Mouse (Mus musculus): ENCODE measurements around the gene Idh3b. TPM values are rescaled to one million over a fixed set of nuclear protein-coding genes. Genes with fewer than 3 reads are reported as not detected.

The Idh3b gene
- polyA plus RNA-seq, 1 experiment from 2014 or later = 138 TPM

- Histone ChIP-seq H3K4me3 (ENCODE audit: low read depth, low read length) (peak overlapping the region; percentile 92), H3K27ac (ENCODE audit: low read depth, low read length) (peak overlapping the region; percentile 87), H3K27me3 (ENCODE audit: control insufficient read depth, insufficient read depth, low read length) (no peaks in the 10 kb centered on the region), H3K9ac (ENCODE audit: low read length) (peak overlapping the region; percentile 99), H3K36me3 (ENCODE audit: control insufficient read depth, insufficient read depth, low read length) (peaks cover 27% of the 10 kb centered on the region), H3K4me2 (ENCODE audit: low read depth, low read length, severe bottlenecking) (peak overlapping the region; percentile 85), H3K4me1 (replicated peaks; ENCODE audit: control insufficient read depth, insufficient read depth, low read length) (peaks cover 11% of the 10 kb centered on the region), H3K9me3 (ENCODE audit: control insufficient read depth, low read length) (no peaks in the 10 kb centered on the region; the same call in 1 of the 2 replicates)
- ATAC-seq (replicated peaks; ENCODE audit: low FRiP score) (no peak), DNase-seq (ENCODE audit: low spot score) (no peak)
- 2% methylated on average over 10 of the region's 10 CpGs for WGBS
Measured at GRCm38 (mm10) chr2:130274862-130275261, 9.5 kb downstream of the Idh3b start.

GRCm38 (mm10) chr2:130274149-130274861, 10.0 kb downstream of the Idh3b start, which contains the start of gene Nop56:
Gene Nop56 (plus strand): TSS chr2:130274430.
- Histone ChIP-seq H3K4me1 (replicated peaks; ENCODE audit: control insufficient read depth, insufficient read depth, low read length) (peaks cover 11% of the 10 kb centered on the region), H3K36me3 (ENCODE audit: control insufficient read depth, insufficient read depth, low read length) (peaks cover 25% of the 10 kb centered on the region), H3K27me3 (ENCODE audit: control insufficient read depth, insufficient read depth, low read length) (no peaks in the 10 kb centered on the region), H3K4me3 (ENCODE audit: low read depth, low read length) (peak within 1 kb of the TSS; percentile 92), H3K9ac (ENCODE audit: low read length) (peak within 1 kb of the TSS; percentile 99), H3K9me3 (ENCODE audit: control insufficient read depth, low read length) (no peaks in the 10 kb centered on the region; the same call in 1 of the 2 replicates), H3K27ac (ENCODE audit: low read depth, low read length) (peak within 1 kb of the TSS; percentile 87), H3K4me2 (ENCODE audit: low read depth, low read length, severe bottlenecking) (peak within 1 kb of the TSS; percentile 85)
- DNase-seq (ENCODE audit: low spot score) (peak; percentile 100), ATAC-seq (replicated peaks; ENCODE audit: low FRiP score) (peak; percentile 97)
- WGBS = under 1% methylated on average over 68 of the region's 68 CpGs

GRCm38 (mm10) chr2:130273732-130274131, 10.6 kb downstream of the Idh3b start:
- Histone ChIP-seq H3K9ac (ENCODE audit: low read length) (peak overlapping the region; percentile 99), H3K27ac (ENCODE audit: low read depth, low read length) (peak overlapping the region; percentile 63), H3K4me2 (ENCODE audit: low read depth, low read length, severe bottlenecking) (peak overlapping the region; percentile 85), H3K36me3 (ENCODE audit: control insufficient read depth, insufficient read depth, low read length) (peaks cover 24% of the 10 kb centered on the region), H3K27me3 (ENCODE audit: control insufficient read depth, insufficient read depth, low read length) (no peaks in the 10 kb centered on the region), H3K9me3 (ENCODE audit: control insufficient read depth, low read length) (no peaks in the 10 kb centered on the region; the same call in 1 of the 2 replicates), H3K4me1 (replicated peaks; ENCODE audit: control insufficient read depth, insufficient read depth, low read length) (peaks cover 11% of the 10 kb centered on the region), H3K4me3 (ENCODE audit: low read depth, low read length) (peak overlapping the region; percentile 92)
- DNase-seq (ENCODE audit: low spot score) = no peak
- ATAC-seq (replicated peaks; ENCODE audit: low FRiP score) = peak; percentile 14; the same call in 1 of the 2 replicates
- 2% methylated on average over 14 of the region's 14 CpGs for WGBS

GRCm38 (mm10) chr2:130268074-130268473, 16.3 kb downstream of the Idh3b start:
- DNase-seq (ENCODE audit: low spot score) (no peak), ATAC-seq (replicated peaks; ENCODE audit: low FRiP score) (no peak)
- no peaks in the 10 kb centered on the region for H3K27me3 ChIP-seq (ENCODE audit: control insufficient read depth, insufficient read depth, low read length)
- no peak overlapping the region for H3K4me3 ChIP-seq (ENCODE audit: low read depth, low read length)
- H3K27ac ChIP-seq (ENCODE audit: low read depth, low read length) = no peak overlapping the region
- H3K4me2 ChIP-seq (ENCODE audit: low read depth, low read length, severe bottlenecking) = no peak overlapping the region
- no peak overlapping the region for H3K9ac ChIP-seq (ENCODE audit: low read length)
- WGBS = 75% methylated on average over 7 of the region's 7 CpGs
- H3K9me3 ChIP-seq (ENCODE audit: control insufficient read depth, low read length) = no peaks in the 10 kb centered on the region
- H3K4me1 ChIP-seq (replicated peaks; ENCODE audit: control insufficient read depth, insufficient read depth, low read length) = no peaks in the 10 kb centered on the region
- no peaks in the 10 kb centered on the region for H3K36me3 ChIP-seq (ENCODE audit: control insufficient read depth, insufficient read depth, low read length)

- Histone ChIP-seq H3K27ac (ENCODE audit: low read depth, low read length) (no peak overlapping the region), H3K4me3 (ENCODE audit: low read depth, low read length) (no peak overlapping the region), H3K9ac (ENCODE audit: low read length) (no peak overlapping the region), H3K36me3 (ENCODE audit: control insufficient read depth, insufficient read depth, low read length) (no peaks in the 10 kb centered on the region), H3K27me3 (ENCODE audit: control insufficient read depth, insufficient read depth, low read length) (no peaks in the 10 kb centered on the region), H3K4me1 (replicated peaks; ENCODE audit: control insufficient read depth, insufficient read depth, low read length) (no peaks in the 10 kb centered on the region), H3K9me3 (ENCODE audit: control insufficient read depth, low read length) (no peaks in the 10 kb centered on the region), H3K4me2 (ENCODE audit: low read depth, low read length, severe bottlenecking) (no peak overlapping the region)
- no peak for ATAC-seq (replicated peaks; ENCODE audit: low FRiP score)
- no peak for DNase-seq (ENCODE audit: low spot score)
- 100% methylated on average over 1 of the region's 1 CpGs for WGBS
Measured at GRCm38 (mm10) chr2:130265520-130265919, 18.8 kb downstream of the Idh3b start.

GRCm38 (mm10) chr2:130262398-130262797, 21.9 kb downstream of the Idh3b start:
- Histone ChIP-seq H3K4me2 (ENCODE audit: low read depth, low read length, severe bottlenecking) (no peak overlapping the region), H3K27me3 (ENCODE audit: control insufficient read depth, insufficient read depth, low read length) (no peaks in the 10 kb centered on the region), H3K4me1 (replicated peaks; ENCODE audit: control insufficient read depth, insufficient read depth, low read length) (no peaks in the 10 kb centered on the region), H3K4me3 (ENCODE audit: low read depth, low read length) (no peak overlapping the region), H3K27ac (ENCODE audit: low read depth, low read length) (no peak overlapping the region), H3K9ac (ENCODE audit: low read length) (no peak overlapping the region), H3K36me3 (ENCODE audit: control insufficient read depth, insufficient read depth, low read length) (no peaks in the 10 kb centered on the region), H3K9me3 (ENCODE audit: control insufficient read depth, low read length) (no peaks in the 10 kb centered on the region)
- no peak for ATAC-seq (replicated peaks; ENCODE audit: low FRiP score)
- WGBS = 83% methylated on average over 2 of the region's 2 CpGs
- no peak for DNase-seq (ENCODE audit: low spot score)

GRCm38 (mm10) chr2:130261914-130262313, 22.4 kb downstream of the Idh3b start:
- ATAC-seq (replicated peaks; ENCODE audit: low FRiP score) (no peak), DNase-seq (ENCODE audit: low spot score) (no peak)
- no peaks in the 10 kb centered on the region for H3K9me3 ChIP-seq (ENCODE audit: control insufficient read depth, low read length)
- no peak overlapping the region for H3K27ac ChIP-seq (ENCODE audit: low read depth, low read length)
- 86% methylated on average over 2 of the region's 2 CpGs for WGBS
- no peak overlapping the region for H3K4me2 ChIP-seq (ENCODE audit: low read depth, low read length, severe bottlenecking)
- no peaks in the 10 kb centered on the region for H3K4me1 ChIP-seq (replicated peaks; ENCODE audit: control insufficient read depth, insufficient read depth, low read length)
- no peaks in the 10 kb centered on the region for H3K36me3 ChIP-seq (ENCODE audit: control insufficient read depth, insufficient read depth, low read length)
- no peak overlapping the region for H3K9ac ChIP-seq (ENCODE audit: low read length)
- no peak overlapping the region for H3K4me3 ChIP-seq (ENCODE audit: low read depth, low read length)
- H3K27me3 ChIP-seq (ENCODE audit: control insufficient read depth, insufficient read depth, low read length) = no peaks in the 10 kb centered on the region

- Histone ChIP-seq H3K27ac (ENCODE audit: low read depth, low read length) (no peak overlapping the region), H3K9ac (ENCODE audit: low read length) (no peak overlapping the region), H3K36me3 (ENCODE audit: control insufficient read depth, insufficient read depth, low read length) (no peaks in the 10 kb centered on the region), H3K4me3 (ENCODE audit: low read depth, low read length) (no peak overlapping the region), H3K27me3 (ENCODE audit: control insufficient read depth, insufficient read depth, low read length) (no peaks in the 10 kb centered on the region), H3K4me1 (replicated peaks; ENCODE audit: control insufficient read depth, insufficient read depth, low read length) (no peaks in the 10 kb centered on the region), H3K9me3 (ENCODE audit: control insufficient read depth, low read length) (no peaks in the 10 kb centered on the region), H3K4me2 (ENCODE audit: low read depth, low read length, severe bottlenecking) (no peak overlapping the region)
- no peak for DNase-seq (ENCODE audit: low spot score)
- no peak for ATAC-seq (replicated peaks; ENCODE audit: low FRiP score)
- WGBS = 85% methylated on average over 4 of the region's 4 CpGs
Measured at GRCm38 (mm10) chr2:130260822-130261221, 23.5 kb downstream of the Idh3b start.

GRCm38 (mm10) chr2:130256762-130257161, 27.6 kb downstream of the Idh3b start:
- Histone ChIP-seq H3K9ac (ENCODE audit: low read length) (no peak overlapping the region), H3K27me3 (ENCODE audit: control insufficient read depth, insufficient read depth, low read length) (no peaks in the 10 kb centered on the region), H3K4me3 (ENCODE audit: low read depth, low read length) (no peak overlapping the region), H3K27ac (ENCODE audit: low read depth, low read length) (no peak overlapping the region), H3K9me3 (ENCODE audit: control insufficient read depth, low read length) (no peaks in the 10 kb centered on the region), H3K4me2 (ENCODE audit: low read depth, low read length, severe bottlenecking) (no peak overlapping the region), H3K36me3 (ENCODE audit: control insufficient read depth, insufficient read depth, low read length) (no peaks in the 10 kb centered on the region), H3K4me1 (replicated peaks; ENCODE audit: control insufficient read depth, insufficient read depth, low read length) (no peaks in the 10 kb centered on the region)
- DNase-seq (ENCODE audit: low spot score) (no peak), ATAC-seq (replicated peaks; ENCODE audit: low FRiP score) (no peak)
- 93% methylated on average over 4 of the region's 4 CpGs for WGBS
